Mouse (Mus musculus): ENCODE results near the gene Eif2b3. TPM values are rescaled to one million over a fixed set of nuclear protein-coding genes. Genes with fewer than 3 reads are reported as not detected.
A peak's percentile ranks its signal among the peaks of the same experiment; 100 is the strongest.

Gene Eif2b3
- polyA plus RNA-seq, 1 experiment from 2014 or later, result 23.6 TPM

GRCm38 (mm10) chr4:117010231-117010630 lies 9.0 kb upstream of the Eif2b3 start:
- 62% methylated on average over 5 of the region's 5 CpGs for WGBS
- no peak overlapping the region for H3K27ac ChIP-seq (ENCODE audit: low read length)
- H3K27me3 ChIP-seq (ENCODE audit: control insufficient read depth, insufficient read depth, low read length), result no peaks in the 10 kb centered on the region
- H3K36me3 ChIP-seq (ENCODE audit: control insufficient read depth, insufficient read depth), result no peaks in the 10 kb centered on the region
- H3K4me3 ChIP-seq (ENCODE audit: low read length), result no peak overlapping the region
- H3K4me1 ChIP-seq (ENCODE audit: control insufficient read depth, insufficient read depth, low read length), result no peaks in the 10 kb centered on the region
- no peak overlapping the region for H3K4me2 ChIP-seq (ENCODE audit: low read depth, low read length)
- ATAC-seq (replicated peaks; ENCODE audit: extremely low read depth, insufficient read depth, low FRiP score), result no peak
- no peaks in the 10 kb centered on the region for H3K9me3 ChIP-seq (replicated peaks; ENCODE audit: control insufficient read depth, low read length)
- H3K9ac ChIP-seq (ENCODE audit: low read length), result no peak overlapping the region

GRCm38 (mm10) chr4:117013596-117013995 lies 5.6 kb upstream of the Eif2b3 start:
- no peak overlapping the region for H3K4me3 ChIP-seq (ENCODE audit: low read length)
- H3K9me3 ChIP-seq (replicated peaks; ENCODE audit: control insufficient read depth, low read length), result no peaks in the 10 kb centered on the region
- H3K4me2 ChIP-seq (ENCODE audit: low read depth, low read length), result no peak overlapping the region
- H3K9ac ChIP-seq (ENCODE audit: low read length), result no peak overlapping the region
- ATAC-seq (replicated peaks; ENCODE audit: extremely low read depth, insufficient read depth, low FRiP score), result no peak
- H3K4me1 ChIP-seq (ENCODE audit: control insufficient read depth, insufficient read depth, low read length), result no peaks in the 10 kb centered on the region
- no peaks in the 10 kb centered on the region for H3K36me3 ChIP-seq (ENCODE audit: control insufficient read depth, insufficient read depth)
- no peaks in the 10 kb centered on the region for H3K27me3 ChIP-seq (ENCODE audit: control insufficient read depth, insufficient read depth, low read length)
- 81% methylated on average over 6 of the region's 6 CpGs for WGBS
- no peak overlapping the region for H3K27ac ChIP-seq (ENCODE audit: low read length)

GRCm38 (mm10) chr4:117014901-117015415 lies 4.2 kb upstream of the Eif2b3 start:
- no peak overlapping the region for H3K27ac ChIP-seq (ENCODE audit: low read length)
- ATAC-seq (replicated peaks; ENCODE audit: extremely low read depth, insufficient read depth, low FRiP score), result no peak

GRCm38 (mm10) chr4:117017738-117018137 lies 1.5 kb upstream of the Eif2b3 start:
- H3K9ac ChIP-seq (ENCODE audit: low read length), result no peak overlapping the region
- no peak for ATAC-seq (replicated peaks; ENCODE audit: extremely low read depth, insufficient read depth, low FRiP score)
- H3K4me3 ChIP-seq (ENCODE audit: low read length), result no peak overlapping the region
- H3K36me3 ChIP-seq (ENCODE audit: control insufficient read depth, insufficient read depth), result peaks cover 6% of the 10 kb centered on the region; the same call in 1 of the 2 replicates
- 83% methylated on average over 2 of the region's 2 CpGs for WGBS
- H3K9me3 ChIP-seq (replicated peaks; ENCODE audit: control insufficient read depth, low read length), result no peaks in the 10 kb centered on the region
- no peak overlapping the region for H3K27ac ChIP-seq (ENCODE audit: low read length)
- H3K27me3 ChIP-seq (ENCODE audit: control insufficient read depth, insufficient read depth, low read length), result no peaks in the 10 kb centered on the region
- H3K4me1 ChIP-seq (ENCODE audit: control insufficient read depth, insufficient read depth, low read length), result peaks cover 11% of the 10 kb centered on the region; the same call in 1 of the 2 replicates
- H3K4me2 ChIP-seq (ENCODE audit: low read depth, low read length), result no peak overlapping the region

More at GRCm38 (mm10) chr4:117014901-117015415, 4.2 kb upstream of the Eif2b3 start:
- Histone ChIP-seq H3K4me1 (ENCODE audit: control insufficient read depth, insufficient read depth, low read length) (peaks cover 4% of the 10 kb centered on the region; the same call in 1 of the 2 replicates), H3K4me2 (ENCODE audit: low read depth, low read length) (no peak overlapping the region), H3K27me3 (ENCODE audit: control insufficient read depth, insufficient read depth, low read length) (no peaks in the 10 kb centered on the region), H3K9me3 (replicated peaks; ENCODE audit: control insufficient read depth, low read length) (no peaks in the 10 kb centered on the region), H3K36me3 (ENCODE audit: control insufficient read depth, insufficient read depth) (no peaks in the 10 kb centered on the region), H3K9ac (ENCODE audit: low read length) (no peak overlapping the region), H3K4me3 (ENCODE audit: low read length) (no peak overlapping the region)
- 56% methylated on average over 4 of the region's 4 CpGs for WGBS

- peaks cover 11% of the 10 kb centered on the region; the same call in 1 of the 2 replicates for H3K4me1 ChIP-seq (ENCODE audit: control insufficient read depth, insufficient read depth, low read length)
- no peak for ATAC-seq (replicated peaks; ENCODE audit: extremely low read depth, insufficient read depth, low FRiP score)
- no peak overlapping the region for H3K4me2 ChIP-seq (ENCODE audit: low read depth, low read length)
- H3K4me3 ChIP-seq (ENCODE audit: low read length), result no peak overlapping the region
- peaks cover 9% of the 10 kb centered on the region for H3K36me3 ChIP-seq (ENCODE audit: control insufficient read depth, insufficient read depth)
- H3K9ac ChIP-seq (ENCODE audit: low read length), result no peak overlapping the region
- no peaks in the 10 kb centered on the region for H3K9me3 ChIP-seq (replicated peaks; ENCODE audit: control insufficient read depth, low read length)
- no peak overlapping the region for H3K27ac ChIP-seq (ENCODE audit: low read length)
- WGBS, result 82% methylated on average over 7 of the region's 7 CpGs
- H3K27me3 ChIP-seq (ENCODE audit: control insufficient read depth, insufficient read depth, low read length), result no peaks in the 10 kb centered on the region
These were observed 875 bp upstream of the Eif2b3 start for GRCm38 (mm10) chr4:117018327-117018726.

- 94% methylated on average over 4 of the region's 4 CpGs for WGBS
- no peaks in the 10 kb centered on the region for H3K27me3 ChIP-seq (ENCODE audit: control insufficient read depth, insufficient read depth, low read length)
- H3K4me2 ChIP-seq (ENCODE audit: low read depth, low read length), result no peak overlapping the region
- H3K36me3 ChIP-seq (ENCODE audit: control insufficient read depth, insufficient read depth), result peaks cover 18% of the 10 kb centered on the region
- H3K27ac ChIP-seq (ENCODE audit: low read length), result no peak overlapping the region
- peaks cover 11% of the 10 kb centered on the region; the same call in 1 of the 2 replicates for H3K4me1 ChIP-seq (ENCODE audit: control insufficient read depth, insufficient read depth, low read length)
- no peak for ATAC-seq (replicated peaks; ENCODE audit: extremely low read depth, insufficient read depth, low FRiP score)
- no peak overlapping the region for H3K4me3 ChIP-seq (ENCODE audit: low read length)
- H3K9me3 ChIP-seq (replicated peaks; ENCODE audit: control insufficient read depth, low read length), result no peaks in the 10 kb centered on the region
- H3K9ac ChIP-seq (ENCODE audit: low read length), result no peak overlapping the region
These were observed 4.3 kb downstream of the Eif2b3 start for GRCm38 (mm10) chr4:117023469-117023868.

GRCm38 (mm10) chr4:117031105-117031504 lies 11.9 kb downstream of the Eif2b3 start:
- Histone ChIP-seq H3K4me3 (ENCODE audit: low read length) (no peak overlapping the region), H3K27me3 (ENCODE audit: control insufficient read depth, insufficient read depth, low read length) (no peaks in the 10 kb centered on the region), H3K27ac (ENCODE audit: low read length) (no peak overlapping the region), H3K9ac (ENCODE audit: low read length) (no peak overlapping the region), H3K9me3 (replicated peaks; ENCODE audit: control insufficient read depth, low read length) (no peaks in the 10 kb centered on the region), H3K4me1 (ENCODE audit: control insufficient read depth, insufficient read depth, low read length) (no peaks in the 10 kb centered on the region; the same call in 1 of the 2 replicates), H3K4me2 (ENCODE audit: low read depth, low read length) (no peak overlapping the region), H3K36me3 (ENCODE audit: control insufficient read depth, insufficient read depth) (peaks cover 10% of the 10 kb centered on the region)
- WGBS, result 89% methylated on average over 1 of the region's 1 CpGs
- ATAC-seq (replicated peaks; ENCODE audit: extremely low read depth, insufficient read depth, low FRiP score), result no peak

GRCm38 (mm10) chr4:117039925-117040687 lies 20.9 kb downstream of the Eif2b3 start:
- Histone ChIP-seq H3K27me3 (ENCODE audit: control insufficient read depth, insufficient read depth, low read length) (no peaks in the 10 kb centered on the region), H3K9ac (ENCODE audit: low read length) (no peak overlapping the region), H3K4me3 (ENCODE audit: low read length) (no peak overlapping the region), H3K36me3 (ENCODE audit: control insufficient read depth, insufficient read depth) (no peaks in the 10 kb centered on the region), H3K4me1 (ENCODE audit: control insufficient read depth, insufficient read depth, low read length) (peaks cover 6% of the 10 kb centered on the region), H3K4me2 (ENCODE audit: low read depth, low read length) (no peak overlapping the region), H3K9me3 (replicated peaks; ENCODE audit: control insufficient read depth, low read length) (no peaks in the 10 kb centered on the region), H3K27ac (ENCODE audit: low read length) (peak overlapping the region; percentile 58)
- no peak for ATAC-seq (replicated peaks; ENCODE audit: extremely low read depth, insufficient read depth, low FRiP score)
- WGBS, result 52% methylated on average over 9 of the region's 9 CpGs

GRCm38 (mm10) chr4:117040791-117041190 lies 21.6 kb downstream of the Eif2b3 start:
- H3K4me3 ChIP-seq (ENCODE audit: low read length), result no peak overlapping the region
- no peak overlapping the region for H3K9ac ChIP-seq (ENCODE audit: low read length)
- no peak overlapping the region for H3K4me2 ChIP-seq (ENCODE audit: low read depth, low read length)
- H3K27ac ChIP-seq (ENCODE audit: low read length), result no peak overlapping the region; the same call in 1 of the 2 replicates
- H3K27me3 ChIP-seq (ENCODE audit: control insufficient read depth, insufficient read depth, low read length), result no peaks in the 10 kb centered on the region
- H3K36me3 ChIP-seq (ENCODE audit: control insufficient read depth, insufficient read depth), result no peaks in the 10 kb centered on the region
- H3K4me1 ChIP-seq (ENCODE audit: control insufficient read depth, insufficient read depth, low read length), result peaks cover 6% of the 10 kb centered on the region
- 49% methylated on average over 1 of the region's 1 CpGs for WGBS
- no peaks in the 10 kb centered on the region for H3K9me3 ChIP-seq (replicated peaks; ENCODE audit: control insufficient read depth, low read length)
- no peak for ATAC-seq (replicated peaks; ENCODE audit: extremely low read depth, insufficient read depth, low FRiP score)

All from heart, embryonic 16.5 days (tissue).